Mouse (Mus musculus): ENCODE results near the gene Spn. TPM values are rescaled to one million over a fixed set of nuclear protein-coding genes. Genes with fewer than 3 reads are reported as not detected.

The Spn gene
- polyA plus RNA-seq, 1 experiment from 2014 or later = 0.23 TPM

DNA sequence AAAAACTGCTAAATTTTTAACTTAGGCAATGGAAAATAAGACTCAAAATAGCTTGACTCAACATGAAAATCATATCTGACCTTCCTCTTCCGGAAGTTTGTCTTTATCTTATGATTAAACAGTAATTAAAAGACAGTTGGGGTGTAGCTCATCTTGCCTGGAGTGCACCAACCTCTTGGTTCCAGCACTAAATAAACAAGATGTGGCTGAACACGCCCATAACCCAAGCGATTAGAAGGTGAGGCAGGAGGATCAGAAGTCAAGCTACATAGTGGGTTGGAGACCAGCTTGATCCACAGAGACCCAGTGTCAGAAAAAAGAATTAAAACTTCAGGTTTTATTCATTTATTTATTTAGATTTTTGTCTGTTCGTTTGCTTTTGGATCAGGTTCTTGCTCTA, 53.9 kb downstream of the Spn start:
- no peak overlapping the region for H3K4me2 ChIP-seq
- no peak overlapping the region for H3K27ac ChIP-seq
- no peak overlapping the region for H3K4me3 ChIP-seq (replicated peaks)
- H3K9ac ChIP-seq = no peak overlapping the region
- H3K36me3 ChIP-seq (replicated peaks) = no peaks in the 10 kb centered on the region
- WGBS = 90% methylated on average over 4 of the region's 4 CpGs
- no peak for ATAC-seq (ENCODE audit: low FRiP score)
- H3K4me1 ChIP-seq = no peaks in the 10 kb centered on the region; the same call in 1 of the 2 replicates
- no peaks in the 10 kb centered on the region for H3K9me3 ChIP-seq
- H3K27me3 ChIP-seq = no peaks in the 10 kb centered on the region

DNA sequence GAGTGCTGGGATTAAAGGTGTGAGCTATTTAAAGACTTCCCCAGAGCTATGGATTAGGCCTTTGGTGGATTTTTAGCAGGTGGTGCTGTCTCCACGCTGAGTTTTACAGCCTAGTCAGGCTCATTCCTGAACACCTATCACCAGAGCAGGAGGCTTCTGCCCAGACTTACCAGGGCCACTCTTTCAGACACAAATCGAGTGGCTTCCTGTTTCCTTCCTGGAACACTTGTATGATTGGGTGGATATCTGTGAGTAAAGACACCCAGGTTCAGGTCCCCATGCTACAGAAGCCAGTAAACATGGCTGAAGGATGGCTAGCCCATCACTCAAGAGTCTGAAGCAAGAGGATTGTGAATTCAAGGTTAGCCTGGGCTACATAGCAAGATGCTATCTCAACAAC, 54.6 kb downstream of the Spn start:
- H3K4me1 ChIP-seq = no peaks in the 10 kb centered on the region
- H3K9ac ChIP-seq = no peak overlapping the region
- no peak overlapping the region for H3K4me2 ChIP-seq
- H3K27me3 ChIP-seq = no peaks in the 10 kb centered on the region
- WGBS = 56% methylated on average over 2 of the region's 2 CpGs
- H3K36me3 ChIP-seq (replicated peaks) = no peaks in the 10 kb centered on the region
- no peak overlapping the region for H3K27ac ChIP-seq
- ATAC-seq (ENCODE audit: low FRiP score) = no peak
- no peaks in the 10 kb centered on the region for H3K9me3 ChIP-seq
- no peak overlapping the region for H3K4me3 ChIP-seq (replicated peaks)

DNA sequence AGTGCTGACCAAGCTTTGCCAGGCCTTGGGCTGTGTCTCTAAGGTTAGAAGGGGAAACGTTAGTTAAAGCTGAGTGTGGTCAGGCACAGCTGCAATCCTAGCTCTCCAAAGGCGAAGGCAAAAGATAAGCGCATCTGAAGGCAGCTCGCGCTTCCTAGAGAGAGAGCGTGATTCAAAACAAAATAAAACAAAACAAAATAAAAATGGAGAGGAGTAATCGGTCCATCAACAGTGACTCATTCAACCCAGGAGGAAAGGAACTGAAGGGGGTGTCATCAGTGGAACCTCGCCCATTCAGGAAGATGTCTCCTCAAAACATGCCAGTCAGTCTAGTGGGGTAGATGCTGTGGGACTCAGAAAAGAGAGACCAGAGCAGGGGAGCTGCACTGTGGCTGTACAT, 55.4 kb downstream of the Spn start:
- Histone ChIP-seq H3K9ac (no peak overlapping the region), H3K27ac (no peak overlapping the region), H3K4me3 (replicated peaks) (no peak overlapping the region), H3K36me3 (replicated peaks) (no peaks in the 10 kb centered on the region), H3K9me3 (no peaks in the 10 kb centered on the region), H3K27me3 (no peaks in the 10 kb centered on the region), H3K4me2 (no peak overlapping the region), H3K4me1 (no peaks in the 10 kb centered on the region)
- 85% methylated on average over 8 of the region's 8 CpGs for WGBS
- ATAC-seq (ENCODE audit: low FRiP score) = no peak

Other genes with a start within 250 kb of the Spn start
- 23.0 and 25.3 TPM in 2 replicates for gene Tmem219, start 214.9 kb downstream of the Spn start, polyA plus RNA-seq (2016; fragmentation: Nextera tagmentation; extraction: Ambion mirVana)
- 45.3 and 46.4 TPM in 2 replicates for gene Kctd13, start 208.9 kb downstream of the Spn start, polyA plus RNA-seq (2016; fragmentation: Nextera tagmentation; extraction: Ambion mirVana)
- 1.5 TPM in 2 replicates for gene Asphd1, start 188.2 kb downstream of the Spn start, polyA plus RNA-seq (2016; fragmentation: Nextera tagmentation; extraction: Ambion mirVana)
- gene Sez6l2, start 187.3 kb downstream of the Spn start, polyA plus RNA-seq (2016; fragmentation: Nextera tagmentation; extraction: Ambion mirVana) = 8.6 and 10.5 TPM in 2 replicates
- gene Cdipt, start 161.9 kb downstream of the Spn start, polyA plus RNA-seq (2016; fragmentation: Nextera tagmentation; extraction: Ambion mirVana) = 78.9 and 79.6 TPM in 2 replicates
- gene Cdiptos, start 161.7 kb downstream of the Spn start, polyA plus RNA-seq (2016; fragmentation: Nextera tagmentation; extraction: Ambion mirVana) = 0.86 and 2.0 TPM in 2 replicates
- gene Mvp, start 123.2 kb downstream of the Spn start, polyA plus RNA-seq (2016; fragmentation: Nextera tagmentation; extraction: Ambion mirVana) = 4.2 and 4.6 TPM in 2 replicates
- gene Pagr1b, start 121.3 kb downstream of the Spn start, polyA plus RNA-seq (2016; fragmentation: Nextera tagmentation; extraction: Ambion mirVana) = 0.38 and 0.56 TPM in 2 replicates
- 51.4 and 66.8 TPM in 2 replicates for gene Pagr1a, start 120.5 kb downstream of the Spn start, polyA plus RNA-seq (2016; fragmentation: Nextera tagmentation; extraction: Ambion mirVana)
- 53.3 and 75.4 TPM in 2 replicates for gene Gm42742, start 116.7 kb downstream of the Spn start, polyA plus RNA-seq (2016; fragmentation: Nextera tagmentation; extraction: Ambion mirVana)
- gene Prrt2, start 116.6 kb downstream of the Spn start, polyA plus RNA-seq (2016; fragmentation: Nextera tagmentation; extraction: Ambion mirVana) = 5.0 and 6.5 TPM in 2 replicates
- 95.2 and 113 TPM in 2 replicates for gene Maz, start 110.8 kb downstream of the Spn start, polyA plus RNA-seq (2016; fragmentation: Nextera tagmentation; extraction: Ambion mirVana)
- 163 and 170 TPM in 2 replicates for gene Kif22, start 95.4 kb downstream of the Spn start, polyA plus RNA-seq (2016; fragmentation: Nextera tagmentation; extraction: Ambion mirVana)
- not detected in 2 replicates for gene Zg16, start 50.5 kb downstream of the Spn start, polyA plus RNA-seq (2016; fragmentation: Nextera tagmentation; extraction: Ambion mirVana)
- 0.88 and 0.91 TPM in 2 replicates for gene AI467606, start 46.5 kb downstream of the Spn start, polyA plus RNA-seq (2016; fragmentation: Nextera tagmentation; extraction: Ambion mirVana)
- 2.0 and 2.4 TPM in 2 replicates for gene Qprt, start 15.6 kb downstream of the Spn start, polyA plus RNA-seq (2016; fragmentation: Nextera tagmentation; extraction: Ambion mirVana)
- 104 and 108 TPM in 2 replicates for gene Cd2bp2, start 58.2 kb upstream of the Spn start, polyA plus RNA-seq (2016; fragmentation: Nextera tagmentation; extraction: Ambion mirVana)
- gene Tbc1d10b, start 70.6 kb upstream of the Spn start, polyA plus RNA-seq (2016; fragmentation: Nextera tagmentation; extraction: Ambion mirVana) = 30.8 and 34.3 TPM in 2 replicates
- 9.2 and 10.1 TPM in 2 replicates for gene Mylpf, start 71.1 kb upstream of the Spn start, polyA plus RNA-seq (2016; fragmentation: Nextera tagmentation; extraction: Ambion mirVana)
- 77.6 and 80.2 TPM in 2 replicates for gene Zfp553, start 95.2 kb upstream of the Spn start, polyA plus RNA-seq (2016; fragmentation: Nextera tagmentation; extraction: Ambion mirVana)
- 42.6 and 43.4 TPM in 2 replicates for gene Sept1, start 95.3 kb upstream of the Spn start, polyA plus RNA-seq (2016; fragmentation: Nextera tagmentation; extraction: Ambion mirVana)
- 53.3 and 60.3 TPM in 2 replicates for gene Zfp771, start 106.5 kb upstream of the Spn start, polyA plus RNA-seq (2016; fragmentation: Nextera tagmentation; extraction: Ambion mirVana)
- 208 and 224 TPM in 2 replicates for gene Dctpp1, start 122.9 kb upstream of the Spn start, polyA plus RNA-seq (2016; fragmentation: Nextera tagmentation; extraction: Ambion mirVana)
- 73.7 and 81.6 TPM in 2 replicates for gene Sephs2, start 136.2 kb upstream of the Spn start, polyA plus RNA-seq (2016; fragmentation: Nextera tagmentation; extraction: Ambion mirVana)
- 0.26 and 0.47 TPM in 2 replicates for gene Itgal, start 158.4 kb upstream of the Spn start, polyA plus RNA-seq (2016; fragmentation: Nextera tagmentation; extraction: Ambion mirVana)
- 16.3 and 18.4 TPM in 2 replicates for gene Zfp768, start 207.8 kb upstream of the Spn start, polyA plus RNA-seq (2016; fragmentation: Nextera tagmentation; extraction: Ambion mirVana)
- gene Zfp747, start 238.2 kb upstream of the Spn start, polyA plus RNA-seq (2016; fragmentation: Nextera tagmentation; extraction: Ambion mirVana) = 6.9 and 9.1 TPM in 2 replicates
- 5.2 and 5.6 TPM in 2 replicates for gene 9130019O22Rik, start 249.3 kb upstream of the Spn start, polyA plus RNA-seq (2016; fragmentation: Nextera tagmentation; extraction: Ambion mirVana)

Measured in forebrain, embryonic 12.5 days (tissue).